Mouse (Mus musculus): ENCODE results near the gene Olfr911-ps1. TPM values are rescaled to one million over a fixed set of nuclear protein-coding genes. Genes with fewer than 3 reads are reported as not detected.

The Olfr911-ps1 gene
- total RNA-seq (2023) = not detected

GRCm38 (mm10) chr9:38521280-38521679 is at the start of gene Olfr911-ps1:
Gene Olfr911-ps1 (plus strand): TSS chr9:38521580.

GRCm38 (mm10) chr9:38486785-38487184 is 34.6 kb upstream of the Olfr911-ps1 start, which contains the start of gene Olfr906:
Gene Olfr906 (plus strand): TSS chr9:38487085.

GRCm38 (mm10) chr9:38495501-38495900 is 25.9 kb upstream of the Olfr911-ps1 start, which contains the start of gene Olfr907:
Gene Olfr907 (plus strand): TSS chr9:38495801.

DNA sequence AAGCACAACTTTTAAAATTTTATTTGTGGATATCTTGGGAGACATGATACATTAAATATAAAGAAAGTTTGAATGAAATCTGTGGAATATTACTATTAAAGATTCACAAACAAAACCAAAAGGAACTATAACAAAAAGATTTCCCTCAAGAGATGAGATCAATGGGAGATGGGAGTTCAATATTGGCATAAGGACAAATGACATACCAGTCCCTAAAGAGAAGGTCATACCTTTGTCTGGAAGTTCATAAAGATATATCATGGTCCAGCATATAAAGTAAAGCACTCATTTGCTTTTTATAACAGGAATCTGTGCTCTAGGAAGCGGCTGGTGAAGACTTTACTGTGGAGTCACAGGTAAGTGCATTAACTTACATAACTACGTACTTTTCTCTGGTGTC is 16.2 kb downstream of the Olfr911-ps1 start, which contains the start of gene Olfr910:
TSS of gene Olfr910 (plus strand) at position 301 of the 400 bp plus-strand sequence.

Other genes with a start within 250 kb of the Olfr911-ps1 start
- not detected for gene Olfr896-ps1, start 230.5 kb upstream of the Olfr911-ps1 start, total RNA-seq (2023)
- not detected for gene Olfr25, start 192.5 kb upstream of the Olfr911-ps1 start, total RNA-seq (2023)
- not detected for gene Olfr898, start 173.2 kb upstream of the Olfr911-ps1 start, total RNA-seq (2023)
- gene Olfr250, start 154.7 kb upstream of the Olfr911-ps1 start, total RNA-seq (2023) = not detected
- not detected for gene Olfr251, start 144.5 kb upstream of the Olfr911-ps1 start, total RNA-seq (2023)
- gene Olfr147, start 119.9 kb upstream of the Olfr911-ps1 start, total RNA-seq (2023) = not detected
- not detected for gene Olfr901, start 92.1 kb upstream of the Olfr911-ps1 start, total RNA-seq (2023)
- not detected for gene Olfr902, start 73.9 kb upstream of the Olfr911-ps1 start, total RNA-seq (2023)
- not detected for gene Olfr904, start 58.4 kb upstream of the Olfr911-ps1 start, total RNA-seq (2023)
- gene Olfr905, start 50.5 kb upstream of the Olfr911-ps1 start, total RNA-seq (2023) = not detected
- not detected for gene Olfr906, start 34.5 kb upstream of the Olfr911-ps1 start, total RNA-seq (2023)
- not detected for gene Olfr907, start 25.8 kb upstream of the Olfr911-ps1 start, total RNA-seq (2023)
- not detected for gene Olfr910, start 16.3 kb downstream of the Olfr911-ps1 start, total RNA-seq (2023)
- not detected for gene Olfr912, start 58.6 kb downstream of the Olfr911-ps1 start, total RNA-seq (2023)
- gene Olfr913, start 71.2 kb downstream of the Olfr911-ps1 start, total RNA-seq (2023) = not detected
- gene Olfr914, start 83.5 kb downstream of the Olfr911-ps1 start, total RNA-seq (2023) = not detected
- gene Olfr916, start 138.3 kb downstream of the Olfr911-ps1 start, total RNA-seq (2023) = not detected
- gene Olfr917, start 144.3 kb downstream of the Olfr911-ps1 start, total RNA-seq (2023) = not detected
- gene Olfr918, start 153.0 kb downstream of the Olfr911-ps1 start, total RNA-seq (2023) = not detected
- not detected for gene Olfr919, start 182.1 kb downstream of the Olfr911-ps1 start, total RNA-seq (2023)
- gene Vwa5a, start 196.7 kb downstream of the Olfr911-ps1 start, total RNA-seq (2023) = 10 to 100 TPM in 1 of 2 experiments, 1 to 10 TPM in 1; 8.4 to 11.4 TPM
- gene Olfr920, start 230.7 kb downstream of the Olfr911-ps1 start, total RNA-seq (2023) = under 1 TPM; 0.09 to 0.15 TPM

All from T-cell, adult 66 days (primary cell).